Comparison of ENCODE assay signal across 8 mouse cellular contexts in genomic region chr13:51737949-51738513, GRCm38 (mm10). TPM values are rescaled to one million over a fixed set of nuclear protein-coding genes. Genes with fewer than 3 reads are reported as not detected.
A peak's percentile ranks its signal among the peaks of the same experiment; 100 is the strongest.
DNase-seq lines count a peak whose midpoint lies in the region; ATAC-seq and TF ChIP-seq lines count a peak whose summit lies in the region.
"Had no signal": no experiment of that assay in that cellular context is flagged by ENCODE, and none has a peak within 500 bp of the region (broad histone marks: within the 10 kb centered on the region; RNA-seq: fewer than 3 reads in every experiment).

No protein-coding gene starts in this region.

- no peak overlapping the region for H3K27ac ChIP-seq in stomach, embryonic 15.5 days
- no peak overlapping the region for H3K27ac ChIP-seq in stomach, postnatal 0 days (replicated peaks)
- H3K27ac ChIP-seq in liver, embryonic 15.5 days (replicated peaks): peak overlapping the region; percentile 89
- no peak overlapping the region for H3K27ac ChIP-seq in forebrain, embryonic 14.5 days (ENCODE audit: low read depth, low read length)
- no peak overlapping the region for H3K27ac ChIP-seq in kidney, adult 2 months (ENCODE audit: insufficient read depth, low read depth, low read length)
- H3K27ac ChIP-seq: limb, embryonic 12.5 days had no signal

- H3K27me3 ChIP-seq in stomach, embryonic 15.5 days (replicated peaks): no peaks in the 10 kb centered on the region
- no peaks in the 10 kb centered on the region for H3K27me3 ChIP-seq in stomach, postnatal 0 days (ENCODE audit: control insufficient read depth, insufficient read depth, low read length)
- H3K27me3 ChIP-seq in liver, embryonic 15.5 days: no peaks in the 10 kb centered on the region
- no peaks in the 10 kb centered on the region for H3K27me3 ChIP-seq in forebrain, embryonic 14.5 days (replicated peaks; ENCODE audit: control insufficient read depth, insufficient read depth, low read length)
- no peaks in the 10 kb centered on the region for H3K27me3 ChIP-seq in kidney, adult 2 months (replicated peaks; ENCODE audit: control insufficient read depth, insufficient read depth, low read length)
- H3K27me3 ChIP-seq: limb, embryonic 12.5 days had no signal

- 61% methylated on average over 6 of the region's 6 CpGs for WGBS in stomach, embryonic 15.5 days
- WGBS in stomach, postnatal 0 days: 62% methylated on average over 6 of the region's 6 CpGs
- 12% methylated on average over 6 of the region's 6 CpGs for WGBS in liver, embryonic 15.5 days (ENCODE audit: insufficient replicate concordance)
- WGBS in forebrain, embryonic 14.5 days: 58% methylated on average over 6 of the region's 6 CpGs
- 61% methylated on average over 6 of the region's 6 CpGs for WGBS in kidney, adult 2 months

- no peak overlapping the region for H3K9ac ChIP-seq in stomach, embryonic 15.5 days
- H3K9ac ChIP-seq in stomach, postnatal 0 days (ENCODE audit: low read length): no peak overlapping the region
- H3K9ac ChIP-seq in liver, embryonic 15.5 days: peak overlapping the region; percentile 38; the same call in 1 of the 2 replicates
- no peak overlapping the region for H3K9ac ChIP-seq in forebrain, embryonic 14.5 days (ENCODE audit: low read length)
- H3K9ac ChIP-seq: limb, embryonic 12.5 days had no signal

- ATAC-seq in stomach, embryonic 15.5 days (ENCODE audit: insufficient read depth, low FRiP score, low read depth): peak; percentile 80; the same call in 1 of the 2 replicates
- no peak for ATAC-seq in stomach, postnatal 0 days (ENCODE audit: low FRiP score, low TSS enrichment)
- peak; percentile 85 for ATAC-seq in liver, embryonic 15.5 days (ENCODE audit: insufficient read depth)
- ATAC-seq in forebrain, embryonic 14.5 days: no peak

- no peaks in the 10 kb centered on the region for H3K9me3 ChIP-seq in stomach, embryonic 15.5 days
- no peaks in the 10 kb centered on the region for H3K9me3 ChIP-seq in stomach, postnatal 0 days (ENCODE audit: control insufficient read depth, low read length)
- H3K9me3 ChIP-seq in liver, embryonic 15.5 days (replicated peaks): no peaks in the 10 kb centered on the region
- no peaks in the 10 kb centered on the region for H3K9me3 ChIP-seq in forebrain, embryonic 14.5 days (replicated peaks; ENCODE audit: control insufficient read depth, low read length)
- H3K9me3 ChIP-seq: limb, embryonic 12.5 days had no signal

- H3K4me1 ChIP-seq in stomach, embryonic 15.5 days: no peaks in the 10 kb centered on the region
- H3K4me1 ChIP-seq in stomach, postnatal 0 days (replicated peaks; ENCODE audit: control insufficient read depth, insufficient read depth): no peaks in the 10 kb centered on the region
- peaks cover 87% of the 10 kb centered on the region for H3K4me1 ChIP-seq in liver, embryonic 15.5 days (replicated peaks)
- H3K4me1 ChIP-seq in forebrain, embryonic 14.5 days (ENCODE audit: control insufficient read depth, insufficient read depth, low read length): no peaks in the 10 kb centered on the region
- H3K4me1 ChIP-seq in kidney, adult 2 months (ENCODE audit: control insufficient read depth, insufficient read depth, low read length): peaks cover 24% of the 10 kb centered on the region
- H3K4me1 ChIP-seq: limb, embryonic 12.5 days had no signal

- H3K36me3 ChIP-seq in stomach, embryonic 15.5 days: no peaks in the 10 kb centered on the region
- no peaks in the 10 kb centered on the region for H3K36me3 ChIP-seq in stomach, postnatal 0 days (ENCODE audit: control insufficient read depth, insufficient read depth, low read length)
- no peaks in the 10 kb centered on the region for H3K36me3 ChIP-seq in liver, embryonic 15.5 days (replicated peaks)
- H3K36me3 ChIP-seq in forebrain, embryonic 14.5 days (ENCODE audit: control insufficient read depth, insufficient read depth, low read length): no peaks in the 10 kb centered on the region
- H3K36me3 ChIP-seq in kidney, adult 2 months (ENCODE audit: control insufficient read depth, insufficient read depth, low read length): no peaks in the 10 kb centered on the region
- H3K36me3 ChIP-seq: limb, embryonic 12.5 days had no signal

- H3K4me2 ChIP-seq in stomach, embryonic 15.5 days: no peak overlapping the region
- H3K4me2 ChIP-seq in stomach, postnatal 0 days (replicated peaks; ENCODE audit: low read depth): no peak overlapping the region
- peak overlapping the region; percentile 66 for H3K4me2 ChIP-seq in liver, embryonic 15.5 days
- no peak overlapping the region for H3K4me2 ChIP-seq in forebrain, embryonic 14.5 days (ENCODE audit: low read length)
- H3K4me2 ChIP-seq: limb, embryonic 12.5 days had no signal

- TF ChIP-seq CTCF in stomach, postnatal 0 days (IDR thresholded peaks at IDR 0.05; ENCODE audit: low read depth): no peak
- TF ChIP-seq CTCF in kidney, adult 2 months (conservative IDR thresholded peaks at IDR 0.05; ENCODE audit: insufficient read depth, insufficient read length, low read depth, low read length): no peak

- DNase-seq in stomach, postnatal 0 days (ENCODE audit: low spot score): no peak
- peak; percentile 83 for DNase-seq in c-Kit-positive CD71-positive TER-119-negative erythroid progenitor cells, embryonic 14.5 days (ENCODE audit: low read depth)
- DNase-seq in thymus, postnatal 4 days: peak; percentile 57
- DNase-seq in forebrain, embryonic 14.5 days (ENCODE audit: low spot score): no peak
- no peak for DNase-seq in kidney, adult 2 months

- TF ChIP-seq EP300 in stomach, postnatal 0 days (optimal IDR thresholded peaks at IDR 0.05): no peak

- TF ChIP-seq POLR2A in kidney, adult 2 months (IDR thresholded peaks at IDR 0.05; ENCODE audit: low read depth, low read length): no peak

- no peak overlapping the region for H3K4me3 ChIP-seq in stomach, embryonic 15.5 days (replicated peaks)
- no peak overlapping the region for H3K4me3 ChIP-seq in stomach, postnatal 0 days (ENCODE audit: low read depth, low read length)
- H3K4me3 ChIP-seq in liver, embryonic 15.5 days (replicated peaks): peak overlapping the region; percentile 20
- H3K4me3 ChIP-seq in forebrain, embryonic 14.5 days (ENCODE audit: low read depth, low read length): no peak overlapping the region
- no peak overlapping the region for H3K4me3 ChIP-seq in kidney, adult 2 months (ENCODE audit: insufficient read depth, low read depth, low read length)
- H3K4me3 ChIP-seq: limb, embryonic 12.5 days had no signal

RNA-seq across cellular contexts. Expression of gene Sema4d, which starts 55.5 kb away (rescaled TPM):
- polyA plus RNA-seq in stomach, embryonic 15.5 days (2015; fragmentation: Nextera tagmentation; extraction: Ambion mirVana): 8.4 and 10.2 TPM in 2 replicates
- polyA plus RNA-seq in stomach, postnatal 0 days (2015; fragmentation: Nextera tagmentation; extraction: Ambion mirVana): 6.7 and 8.0 TPM in 2 replicates
- polyA plus RNA-seq in liver, embryonic 15.5 days (2015; fragmentation: Nextera tagmentation; extraction: Ambion mirVana): 3.8 and 4.6 TPM in 2 replicates
- polyA plus RNA-seq in forebrain, embryonic 14.5 days (2014; fragmentation: Nextera tagmentation; extraction: Ambion mirVana): 12.7 and 22.1 TPM in 2 replicates
- 87.8 and 93.2 TPM in 2 replicates for polyA plus RNA-seq in kidney, adult 2 months (2012; rRNA removed)

Comparison
In these comparisons a context has a peak if more than half of its experiments do, and no peak if none do; other contexts are left out.
1. ATAC-seq: peak in stomach, embryonic 15.5 days (single experiment) and liver, embryonic 15.5 days (single experiment); none in stomach, postnatal 0 days (single experiment) and forebrain, embryonic 14.5 days (single experiment).
2. DNase-seq: peak in c-Kit-positive CD71-positive TER-119-negative erythroid progenitor cells, embryonic 14.5 days (single experiment) and thymus, postnatal 4 days (single experiment); none in stomach, postnatal 0 days (single experiment), forebrain, embryonic 14.5 days (single experiment) and kidney, adult 2 months (single experiment).